Mouse (Mus musculus): Measurements from ENCODE around the gene Best2. TPM values are rescaled to one million over a fixed set of nuclear protein-coding genes. Genes with fewer than 3 reads are reported as not detected.
A peak's percentile ranks its signal among the peaks of the same experiment; 100 is the strongest.

Gene Best2
- polyA plus RNA-seq, 1 experiment from 2014 or later, result 0.29 TPM

DNA sequence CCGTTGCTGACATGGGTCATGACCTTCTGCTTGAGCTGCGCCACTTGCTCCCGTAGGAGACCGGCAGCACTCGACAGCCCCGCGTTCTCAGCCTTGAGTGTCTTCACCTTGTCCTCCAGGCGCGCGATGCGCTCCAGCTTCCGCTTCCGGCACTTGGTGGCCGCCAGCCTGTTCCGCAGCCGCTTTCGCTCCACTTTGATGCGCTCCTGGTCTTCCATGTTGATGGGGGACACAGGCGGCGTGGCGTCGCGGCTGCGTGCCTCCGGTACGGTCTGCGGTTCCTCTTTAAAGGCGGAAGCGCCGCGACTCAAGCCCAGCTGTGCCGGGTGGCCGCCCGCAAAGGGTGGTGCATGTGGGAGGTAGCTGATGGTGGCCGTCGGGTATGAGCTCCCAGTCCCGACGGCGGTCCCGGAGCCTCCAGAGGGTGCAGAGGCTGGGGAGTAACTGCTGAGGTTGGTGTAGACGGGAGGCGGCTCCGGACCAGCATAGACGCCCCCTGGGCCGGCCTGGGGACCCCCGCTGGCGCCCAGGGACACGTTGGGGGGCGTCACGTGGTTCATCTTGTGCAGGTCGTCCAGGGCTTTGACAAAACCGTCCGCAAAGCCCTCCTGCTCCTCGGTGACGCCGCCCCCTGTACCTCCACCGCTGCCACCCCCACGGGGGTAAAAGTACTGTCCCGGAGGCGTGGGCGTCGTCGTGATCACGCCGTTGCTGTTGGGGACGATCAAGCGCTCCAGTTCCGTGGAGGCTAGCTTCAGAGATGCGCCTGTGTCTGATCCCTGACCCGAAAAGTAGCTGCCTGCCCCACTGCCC, 36.7 kb downstream of the Best2 start:
- H3K4me3 ChIP-seq (ENCODE audit: low read depth, low read length), result peak overlapping the region; percentile 56
- H3K9me3 ChIP-seq (ENCODE audit: control insufficient read depth, low read depth, low read length), result no peaks in the 10 kb centered on the region
- H3K36me3 ChIP-seq (ENCODE audit: control insufficient read depth, insufficient read depth, low read length), result peaks cover 12% of the 10 kb centered on the region
- H3K9ac ChIP-seq (replicated peaks; ENCODE audit: low read depth, low read length), result peak overlapping the region; percentile 63
- peak overlapping the region; percentile 74 for H3K27ac ChIP-seq (ENCODE audit: low read length)
- no peaks in the 10 kb centered on the region for H3K27me3 ChIP-seq (ENCODE audit: control insufficient read depth, insufficient read depth, low read length)
- 1% methylated on average over 70 of the region's 70 CpGs for WGBS
- H3K4me2 ChIP-seq (replicated peaks; ENCODE audit: low read depth, low read length), result peak overlapping the region; percentile 99
- H3K4me1 ChIP-seq (ENCODE audit: control insufficient read depth, insufficient read depth, low read length), result peaks cover 53% of the 10 kb centered on the region
- no peak for ATAC-seq (ENCODE audit: insufficient number of reproducible peaks, insufficient read depth, low FRiP score, low read depth)

DNA sequence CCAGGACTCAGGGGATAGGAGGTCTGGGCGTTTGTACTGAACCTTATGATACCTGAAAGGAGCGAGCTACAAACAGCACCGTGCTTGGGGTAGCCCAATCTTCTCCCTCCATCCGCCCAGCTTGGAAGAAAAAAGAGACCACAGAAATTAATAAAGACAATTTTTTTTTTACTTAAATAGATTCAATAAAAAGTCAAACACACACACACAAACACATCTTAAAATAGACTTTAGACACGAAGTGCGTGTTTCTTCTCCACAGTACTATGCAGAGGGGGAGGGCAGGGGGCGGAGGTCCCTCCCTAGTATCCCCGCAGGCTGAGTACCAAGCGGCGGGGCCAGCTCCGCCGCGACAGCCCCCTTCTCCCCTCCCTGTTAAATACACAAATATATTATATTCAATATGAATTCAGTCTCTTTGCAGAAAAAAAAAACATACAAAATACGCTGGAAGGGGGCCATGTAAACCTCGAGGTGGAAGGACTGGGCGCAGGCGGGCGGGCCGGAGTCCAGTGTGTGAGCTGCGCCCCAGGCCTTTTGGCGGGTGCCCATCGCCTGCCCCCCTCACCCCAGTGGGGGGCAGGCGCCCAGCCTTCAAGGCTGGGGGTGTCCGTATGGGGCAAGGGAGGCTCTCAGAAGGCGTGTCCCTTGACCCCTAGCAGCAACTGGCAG, 37.4 kb downstream of the Best2 start:
- H3K9ac ChIP-seq (replicated peaks; ENCODE audit: low read depth, low read length), result peak overlapping the region; percentile 63; the same call in 1 of the 2 replicates
- H3K36me3 ChIP-seq (ENCODE audit: control insufficient read depth, insufficient read depth, low read length), result peaks cover 19% of the 10 kb centered on the region
- H3K4me1 ChIP-seq (ENCODE audit: control insufficient read depth, insufficient read depth, low read length), result peaks cover 50% of the 10 kb centered on the region
- peak overlapping the region; percentile 56 for H3K4me3 ChIP-seq (ENCODE audit: low read depth, low read length)
- peak overlapping the region; percentile 83; the same call in 1 of the 2 replicates for H3K27ac ChIP-seq (ENCODE audit: low read length)
- no peaks in the 10 kb centered on the region for H3K27me3 ChIP-seq (ENCODE audit: control insufficient read depth, insufficient read depth, low read length)
- 2% methylated on average over 25 of the region's 25 CpGs for whole genome bisulfite sequencing
- no peak for ATAC-seq (ENCODE audit: insufficient number of reproducible peaks, insufficient read depth, low FRiP score, low read depth)
- no peaks in the 10 kb centered on the region for H3K9me3 ChIP-seq (ENCODE audit: control insufficient read depth, low read depth, low read length)
- H3K4me2 ChIP-seq (replicated peaks; ENCODE audit: low read depth, low read length), result peak overlapping the region; percentile 99

DNA sequence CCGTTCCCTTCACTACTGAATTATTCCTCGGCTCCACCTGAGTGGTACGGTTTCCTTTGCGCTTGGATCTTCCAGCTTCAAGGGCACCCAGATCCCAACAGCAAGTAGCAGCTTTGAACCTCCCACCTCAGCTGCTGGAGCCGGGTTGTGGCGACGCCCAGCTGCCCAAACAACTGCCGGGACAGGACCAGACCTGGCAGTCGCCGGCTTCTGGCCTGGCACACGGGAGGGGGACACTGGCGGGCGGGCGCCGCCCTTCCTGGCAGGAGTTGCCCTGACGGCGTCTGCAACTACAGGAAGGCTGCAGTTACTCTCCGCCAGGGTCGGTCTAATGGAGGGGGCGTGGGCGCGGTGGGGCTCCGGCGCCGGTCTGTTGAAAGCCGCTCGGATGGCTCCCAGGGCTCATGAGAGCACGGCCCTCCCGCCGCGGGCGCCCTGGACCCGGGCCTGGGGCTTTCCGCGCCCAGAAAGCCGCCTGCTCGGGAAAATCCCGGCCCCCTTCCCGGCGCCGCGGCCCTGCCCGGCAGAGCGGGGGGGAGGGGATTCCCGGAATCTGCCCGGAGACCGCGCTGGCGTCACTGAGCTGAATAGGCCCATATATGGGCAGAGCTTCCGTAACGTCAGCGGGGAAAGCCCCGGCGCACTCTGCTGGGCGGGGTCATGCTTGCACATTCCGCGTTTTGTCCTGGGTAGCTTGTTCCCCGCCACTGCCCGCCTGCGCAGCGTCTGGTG, 38.1 kb downstream of the Best2 start:
- Histone ChIP-seq H3K36me3 (ENCODE audit: control insufficient read depth, insufficient read depth, low read length) (peaks cover 26% of the 10 kb centered on the region), H3K27me3 (ENCODE audit: control insufficient read depth, insufficient read depth, low read length) (no peaks in the 10 kb centered on the region), H3K4me1 (ENCODE audit: control insufficient read depth, insufficient read depth, low read length) (peaks cover 43% of the 10 kb centered on the region), H3K4me3 (ENCODE audit: low read depth, low read length) (peak overlapping the region; percentile 56), H3K4me2 (replicated peaks; ENCODE audit: low read depth, low read length) (peak overlapping the region; percentile 99), H3K27ac (ENCODE audit: low read length) (peak overlapping the region; percentile 83), H3K9me3 (ENCODE audit: control insufficient read depth, low read depth, low read length) (no peaks in the 10 kb centered on the region), H3K9ac (replicated peaks; ENCODE audit: low read depth, low read length) (peak overlapping the region; percentile 63)
- peak; percentile 77 for ATAC-seq (ENCODE audit: insufficient number of reproducible peaks, insufficient read depth, low FRiP score, low read depth)
- WGBS, result under 1% methylated on average over 61 of the region's 61 CpGs

DNA sequence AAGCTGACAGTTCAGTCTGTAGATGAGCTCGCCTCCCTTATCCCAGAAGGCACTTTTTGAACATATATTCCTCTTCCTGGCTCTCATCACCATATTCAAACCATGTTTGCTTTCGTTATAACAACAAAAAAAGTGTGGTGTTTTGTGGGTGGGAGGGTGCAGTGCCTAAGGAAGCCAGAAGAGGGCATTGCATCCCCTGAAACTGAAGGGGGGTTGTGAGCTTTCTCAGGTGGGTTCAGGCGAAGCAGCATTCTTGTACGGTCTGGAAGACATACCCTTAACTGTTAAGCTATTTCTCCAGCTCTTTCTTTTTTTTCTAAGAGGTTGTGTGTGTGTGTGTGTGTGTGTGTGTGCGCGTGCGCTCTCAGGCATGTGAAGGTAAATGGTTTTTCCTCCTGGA, 38.9 kb downstream of the Best2 start:
- no peak overlapping the region for H3K27ac ChIP-seq (ENCODE audit: low read length)
- peak overlapping the region; percentile 99; the same call in 1 of the 2 replicates for H3K4me2 ChIP-seq (replicated peaks; ENCODE audit: low read depth, low read length)
- peaks cover 43% of the 10 kb centered on the region for H3K4me1 ChIP-seq (ENCODE audit: control insufficient read depth, insufficient read depth, low read length)
- 33% methylated on average over 7 of the region's 7 CpGs for WGBS
- H3K36me3 ChIP-seq (ENCODE audit: control insufficient read depth, insufficient read depth, low read length), result peaks cover 30% of the 10 kb centered on the region
- H3K4me3 ChIP-seq (ENCODE audit: low read depth, low read length), result no peak overlapping the region
- H3K9ac ChIP-seq (replicated peaks; ENCODE audit: low read depth, low read length), result no peak overlapping the region
- no peaks in the 10 kb centered on the region for H3K27me3 ChIP-seq (ENCODE audit: control insufficient read depth, insufficient read depth, low read length)
- ATAC-seq (ENCODE audit: insufficient number of reproducible peaks, insufficient read depth, low FRiP score, low read depth), result no peak
- no peaks in the 10 kb centered on the region for H3K9me3 ChIP-seq (ENCODE audit: control insufficient read depth, low read depth, low read length)

DNA sequence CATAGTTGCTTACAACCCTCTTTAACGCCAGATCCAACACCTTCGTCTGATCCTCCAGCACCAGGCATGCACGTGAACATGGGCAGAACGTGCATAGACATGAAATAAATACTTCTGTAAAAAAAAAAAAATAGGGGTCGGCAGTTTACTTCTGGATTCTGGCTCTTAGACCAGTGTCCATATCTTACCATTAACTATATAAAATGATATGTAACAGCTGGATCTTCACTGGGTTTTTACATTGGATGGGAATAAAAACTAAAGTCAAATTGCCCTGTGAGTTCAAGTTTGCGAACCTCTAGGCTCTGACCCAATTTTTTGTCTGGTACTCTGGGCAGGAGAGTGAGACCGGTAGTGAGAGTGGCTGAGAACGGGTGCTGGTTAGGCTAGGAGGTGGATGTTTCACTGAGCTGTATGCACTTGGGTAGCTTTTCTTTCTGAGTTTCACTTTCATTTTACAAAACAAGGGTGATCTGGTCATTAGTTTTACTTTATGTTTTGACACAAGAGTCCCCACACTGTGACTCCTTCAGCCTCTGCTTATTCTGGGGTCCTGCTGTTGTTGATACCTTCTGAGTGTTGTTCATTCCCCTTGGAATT, 39.7 kb downstream of the Best2 start:
- H3K4me3 ChIP-seq (ENCODE audit: low read depth, low read length), result no peak overlapping the region
- H3K4me2 ChIP-seq (replicated peaks; ENCODE audit: low read depth, low read length), result no peak overlapping the region
- no peak overlapping the region for H3K27ac ChIP-seq (ENCODE audit: low read length)
- WGBS, result 74% methylated on average over 8 of the region's 8 CpGs
- H3K9ac ChIP-seq (replicated peaks; ENCODE audit: low read depth, low read length), result no peak overlapping the region
- peaks cover 37% of the 10 kb centered on the region for H3K4me1 ChIP-seq (ENCODE audit: control insufficient read depth, insufficient read depth, low read length)
- H3K9me3 ChIP-seq (ENCODE audit: control insufficient read depth, low read depth, low read length), result no peaks in the 10 kb centered on the region
- ATAC-seq (ENCODE audit: insufficient number of reproducible peaks, insufficient read depth, low FRiP score, low read depth), result no peak
- H3K36me3 ChIP-seq (ENCODE audit: control insufficient read depth, insufficient read depth, low read length), result peaks cover 30% of the 10 kb centered on the region
- H3K27me3 ChIP-seq (ENCODE audit: control insufficient read depth, insufficient read depth, low read length), result no peaks in the 10 kb centered on the region

DNA sequence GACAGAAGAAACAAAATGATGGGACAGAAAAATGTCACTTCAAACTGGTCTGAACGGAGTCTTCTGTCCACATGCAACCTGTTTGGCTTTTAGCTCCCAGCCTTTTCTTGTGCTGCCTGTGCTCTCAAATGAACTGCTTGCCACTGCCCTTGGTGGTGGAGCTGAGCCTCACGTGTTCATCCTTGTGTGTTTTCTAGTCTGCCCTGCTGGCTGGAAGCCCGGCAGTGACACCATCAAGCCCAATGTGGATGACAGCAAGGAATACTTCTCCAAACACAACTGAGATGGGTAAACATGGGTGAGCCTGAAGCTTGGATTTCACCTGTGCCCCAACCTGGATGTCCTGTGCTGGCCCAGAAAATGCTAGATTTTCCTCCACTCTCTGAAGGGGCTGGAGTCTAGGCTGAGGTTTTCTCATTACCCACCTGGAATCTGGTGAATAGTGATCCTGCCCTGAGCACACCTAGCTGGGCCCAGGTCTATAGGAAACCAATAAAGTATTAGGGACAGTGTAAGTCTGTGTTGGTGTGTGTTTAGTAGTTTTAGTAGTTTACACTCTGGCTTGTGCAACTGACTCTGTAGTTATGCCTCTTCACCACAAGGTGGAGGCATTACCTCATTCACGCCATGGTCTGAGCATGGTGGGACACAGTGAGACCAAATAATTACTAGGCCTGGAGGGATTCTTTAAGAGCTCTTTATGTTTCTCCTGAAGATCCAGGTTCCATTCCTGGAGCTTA, 40.4 kb downstream of the Best2 start:
- Histone ChIP-seq H3K27me3 (ENCODE audit: control insufficient read depth, insufficient read depth, low read length) (no peaks in the 10 kb centered on the region), H3K4me2 (replicated peaks; ENCODE audit: low read depth, low read length) (no peak overlapping the region), H3K9ac (replicated peaks; ENCODE audit: low read depth, low read length) (no peak overlapping the region), H3K4me3 (ENCODE audit: low read depth, low read length) (no peak overlapping the region), H3K9me3 (ENCODE audit: control insufficient read depth, low read depth, low read length) (no peaks in the 10 kb centered on the region), H3K4me1 (ENCODE audit: control insufficient read depth, insufficient read depth, low read length) (peaks cover 30% of the 10 kb centered on the region), H3K27ac (ENCODE audit: low read length) (no peak overlapping the region), H3K36me3 (ENCODE audit: control insufficient read depth, insufficient read depth, low read length) (peaks cover 30% of the 10 kb centered on the region)
- WGBS, result 60% methylated on average over 4 of the region's 4 CpGs
- no peak for ATAC-seq (ENCODE audit: insufficient number of reproducible peaks, insufficient read depth, low FRiP score, low read depth)

DNA sequence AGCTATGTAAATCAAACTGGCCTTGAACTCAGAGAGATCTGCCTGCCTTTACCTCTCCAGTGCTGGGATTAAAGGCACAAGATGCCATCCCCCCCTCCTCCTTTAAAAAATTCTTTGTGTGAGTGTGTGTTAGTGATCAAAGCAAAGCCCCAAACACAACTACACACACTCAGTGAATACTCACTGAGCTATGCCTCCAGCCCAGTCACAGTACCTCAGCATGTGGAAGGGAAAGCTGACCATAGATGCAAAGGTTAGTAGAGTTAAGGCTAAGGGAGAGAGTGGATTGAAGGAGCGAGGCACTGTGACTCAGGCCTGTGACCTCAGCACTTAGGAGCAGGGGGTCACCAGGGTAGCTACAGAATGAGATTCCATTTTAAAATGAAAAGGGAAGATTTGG, 41.3 kb downstream of the Best2 start:
- no peak for ATAC-seq (ENCODE audit: insufficient number of reproducible peaks, insufficient read depth, low FRiP score, low read depth)
- Histone ChIP-seq H3K9me3 (ENCODE audit: control insufficient read depth, low read depth, low read length) (no peaks in the 10 kb centered on the region), H3K27ac (ENCODE audit: low read length) (no peak overlapping the region), H3K9ac (replicated peaks; ENCODE audit: low read depth, low read length) (no peak overlapping the region), H3K27me3 (ENCODE audit: control insufficient read depth, insufficient read depth, low read length) (no peaks in the 10 kb centered on the region), H3K4me2 (replicated peaks; ENCODE audit: low read depth, low read length) (no peak overlapping the region), H3K36me3 (ENCODE audit: control insufficient read depth, insufficient read depth, low read length) (peaks cover 30% of the 10 kb centered on the region), H3K4me1 (ENCODE audit: control insufficient read depth, insufficient read depth, low read length) (peaks cover 31% of the 10 kb centered on the region), H3K4me3 (ENCODE audit: low read depth, low read length) (no peak overlapping the region)
- WGBS, result 75% methylated on average over 1 of the region's 1 CpGs

Data from stomach, embryonic 14.5 days (tissue).